Mouse (Mus musculus) MEL (cell line): ENCODE data around the gene Gm11027. TPM values are rescaled to one million over a fixed set of nuclear protein-coding genes. Genes with fewer than 3 reads are reported as not detected.

Source experiments
- DNase-seq: peaks from one replicate; pipeline ENCODE4 v3.0.0; 2011; ENCODE audit warnings: low read depth, low spot score
- H3K27ac ChIP-seq: 2 replicates; pipeline ENCODE4 v1.5.1; 2012; ENCODE audit warnings: low read depth, mild to moderate bottlenecking, control low read depth, low read length, moderate library complexity; ENCODE audit not compliant: control insufficient read depth
- H3K27me3 ChIP-seq, 2 experiments: fragments of 150-350 bp in 1 of 2; sonication (generic) in 1 of 2; 2 replicates each; pipeline ENCODE4 v1.6.1; 2012; ENCODE audit warnings: low read length in 2 of 2, mild to moderate bottlenecking in 2 of 2, improper control_type of control experiment in 1 of 2, moderate library complexity in 1 of 2; ENCODE audit not compliant: insufficient read depth in 2 of 2, control insufficient read depth in 1 of 2
- H3K36me3 ChIP-seq, 2 experiments: 2 replicates each; pipeline ENCODE4 v1.6.1; 2012 to 2014; ENCODE audit warnings: low read length in 2 of 2, improper control_type of control experiment in 1 of 2, inconsistent platforms in 1 of 2, mild to moderate bottlenecking in 1 of 2; ENCODE audit not compliant: insufficient read depth in 2 of 2, control insufficient read depth in 1 of 2
- H3K4me1 ChIP-seq, 2 experiments: fragments of 150-350 bp in 1 of 2; sonication (generic) in 1 of 2; 2 replicates each; pipeline ENCODE4 v1.6.1; 2012; ENCODE audit warnings: low read length in 2 of 2, improper control_type of control experiment in 1 of 2, mild to moderate bottlenecking in 1 of 2; ENCODE audit not compliant: insufficient read depth in 2 of 2, control insufficient read depth in 1 of 2
- H3K4me3 ChIP-seq, 2 experiments: fragments of 150-350 bp in 1 of 2; sonication (generic) in 1 of 2; 2 replicates each; pipeline ENCODE4 v1.5.1; 2012; ENCODE audit warnings: low read depth in 2 of 2, low read length in 2 of 2, mild to moderate bottlenecking in 2 of 2, moderate library complexity in 2 of 2, control low read depth in 1 of 2, improper control_type of control experiment in 1 of 2; ENCODE audit not compliant: control insufficient read depth in 1 of 2, insufficient read depth in 1 of 2
- H3K79me2 ChIP-seq: 2 replicates; pipeline ENCODE4 v1.6.1; 2012; ENCODE audit warnings: mild to moderate bottlenecking, low read length, moderate library complexity; ENCODE audit not compliant: control insufficient read depth, poor library complexity, insufficient read depth
- H3K9ac ChIP-seq: 2 replicates; pipeline ENCODE4 v1.6.1; 2012; ENCODE audit warnings: low read depth, mild to moderate bottlenecking, control low read depth, low read length, moderate library complexity; ENCODE audit not compliant: control insufficient read depth, poor library complexity, severe bottlenecking
- H3K9me3 ChIP-seq: fragments of 150-350 bp; sonication (generic); replicated peaks from 2 replicates; pipeline ENCODE4 v1.6.1; 2012; ENCODE audit warnings: mild to moderate bottlenecking, low read length, improper control_type of control experiment, moderate library complexity; ENCODE audit not compliant: insufficient read depth
- BHLHE40 ChIP-seq: IDR thresholded peaks from 2 replicates; pipeline ENCODE4 v1.6.1; 2012; ENCODE audit warnings: low read depth, mild to moderate bottlenecking, inconsistent platforms, low read length, improper control_type of control experiment, borderline replicate concordance
- CHD1 ChIP-seq: IDR thresholded peaks from 2 replicates; pipeline ENCODE4 v1.6.1; 2012; ENCODE audit warnings: low read depth, mild to moderate bottlenecking, inconsistent platforms, low read length, improper control_type of control experiment
- CTCF ChIP-seq, 3 experiments: IDR thresholded peaks in 2 of 3; conservative IDR thresholded peaks in 1 of 3; 2 replicates each; pipeline ENCODE4 v1.5.1; 2011 to 2012; ENCODE audit warnings: low read length in 3 of 3, low read depth in 2 of 3, mild to moderate bottlenecking in 2 of 3, improper control_type of control experiment in 1 of 3, inconsistent platforms in 1 of 3, mixed read lengths in 1 of 3, moderate library complexity in 1 of 3; ENCODE audit not compliant: control insufficient read depth in 1 of 3, insufficient read depth in 1 of 3, poor library complexity in 1 of 3, severe bottlenecking in 1 of 3
- ELF1 ChIP-seq: IDR thresholded peaks from 2 replicates; pipeline ENCODE4 v1.6.1; 2014; ENCODE audit warnings: low read depth, mild to moderate bottlenecking, inconsistent platforms, low read length, improper control_type of control experiment, moderate library complexity
- EP300 ChIP-seq, 2 experiments: IDR thresholded peaks; 2 replicates each; pipeline ENCODE4 v1.6.1; 2011; ENCODE audit warnings: improper control_type of control experiment in 2 of 2, low read length in 2 of 2, low read depth in 1 of 2, mild to moderate bottlenecking in 1 of 2
- ETS1 ChIP-seq: IDR thresholded peaks from 2 replicates; pipeline ENCODE4 v1.6.1; 2012; ENCODE audit warnings: low read depth, mild to moderate bottlenecking, inconsistent platforms, low read length, improper control_type of control experiment, moderate library complexity
- GABPA ChIP-seq: IDR thresholded peaks from 2 replicates; pipeline ENCODE4 v1.6.1; 2012; ENCODE audit warnings: low read depth, mild to moderate bottlenecking, inconsistent platforms, low read length, improper control_type of control experiment, moderate library complexity
- GATA1 ChIP-seq: IDR thresholded peaks from 2 replicates; pipeline ENCODE4 v1.6.1; 2011; ENCODE audit warnings: low read depth, low read length, improper control_type of control experiment
- HCFC1 ChIP-seq: IDR thresholded peaks from 2 replicates; pipeline ENCODE4 v1.6.1; 2012; ENCODE audit warnings: low read depth, mild to moderate bottlenecking, inconsistent platforms, low read length, improper control_type of control experiment, moderate library complexity
- JUND ChIP-seq: IDR thresholded peaks from 2 replicates; pipeline ENCODE4 v1.6.1; 2011; ENCODE audit warnings: low read depth, mild to moderate bottlenecking, improper control_type of control experiment, low read length
- MAFK ChIP-seq: IDR thresholded peaks from 2 replicates; pipeline ENCODE4 v1.6.1; 2011; ENCODE audit warnings: low read depth, mild to moderate bottlenecking, low read length, improper control_type of control experiment, borderline replicate concordance
- MAX ChIP-seq: IDR thresholded peaks from 2 replicates; pipeline ENCODE4 v1.6.1; 2011; ENCODE audit warnings: low read length, improper control_type of control experiment
- MEF2A ChIP-seq: IDR thresholded peaks from 2 replicates; pipeline ENCODE4 v1.6.1; 2014; ENCODE audit warnings: low read depth, mild to moderate bottlenecking, inconsistent platforms, low read length, improper control_type of control experiment; ENCODE audit not compliant: poor library complexity, insufficient replicate concordance, severe bottlenecking; ENCODE audit errors: extremely low read depth
- MXI1 ChIP-seq: IDR thresholded peaks from 2 replicates; pipeline ENCODE4 v1.6.1; 2011; ENCODE audit warnings: mild to moderate bottlenecking, low read depth, low read length, improper control_type of control experiment
- MYB ChIP-seq: IDR thresholded peaks from 2 replicates; pipeline ENCODE4 v1.6.1; 2011; ENCODE audit warnings: mild to moderate bottlenecking, low read depth, low read length, improper control_type of control experiment
- MYC ChIP-seq: IDR thresholded peaks from 2 replicates; pipeline ENCODE4 v1.6.1; 2011; ENCODE audit warnings: low read depth, mild to moderate bottlenecking, low read length, improper control_type of control experiment, moderate library complexity
- POLR2AphosphoS5 ChIP-seq: IDR thresholded peaks from 2 replicates; pipeline ENCODE4 v1.6.1; 2012; ENCODE audit warnings: low read depth, borderline replicate concordance, mild to moderate bottlenecking, inconsistent platforms, low read length, moderate library complexity, mixed read lengths
- RCOR1 ChIP-seq: IDR thresholded peaks from 2 replicates; pipeline ENCODE4 v1.6.1; 2012; ENCODE audit warnings: low read depth, mild to moderate bottlenecking, inconsistent platforms, low read length, improper control_type of control experiment
- SIN3A ChIP-seq: IDR thresholded peaks from 2 replicates; pipeline ENCODE4 v1.6.1; 2012; ENCODE audit warnings: low read length, improper control_type of control experiment, inconsistent platforms
- SMC3 ChIP-seq: IDR thresholded peaks from 2 replicates; pipeline ENCODE4 v1.6.1; 2011; ENCODE audit warnings: low read depth, low read length, improper control_type of control experiment
- TCF12 ChIP-seq: IDR thresholded peaks from 2 replicates; pipeline ENCODE4 v1.6.1; 2014; ENCODE audit warnings: low read depth, mild to moderate bottlenecking, inconsistent platforms, low read length, improper control_type of control experiment, moderate library complexity
- USF2 ChIP-seq, 2 experiments: IDR thresholded peaks; 2 replicates each; pipeline ENCODE4 v1.6.1; 2011 to 2012; ENCODE audit warnings: improper control_type of control experiment in 2 of 2, low read length in 2 of 2, borderline replicate concordance in 1 of 2, inconsistent platforms in 1 of 2, low read depth in 1 of 2, mild to moderate bottlenecking in 1 of 2; ENCODE audit not compliant: insufficient read depth in 1 of 2
- ZC3H11A ChIP-seq: IDR thresholded peaks from 2 replicates; pipeline ENCODE4 v1.6.1; 2012; ENCODE audit warnings: low read depth, mild to moderate bottlenecking, inconsistent platforms, low read length, improper control_type of control experiment
- ZKSCAN1 ChIP-seq: IDR thresholded peaks from 2 replicates; pipeline ENCODE4 v1.6.1; 2012; ENCODE audit warnings: low read depth, mild to moderate bottlenecking, inconsistent platforms, low read length, improper control_type of control experiment, moderate library complexity
- ZMIZ1 ChIP-seq: IDR thresholded peaks from 2 replicates; pipeline ENCODE4 v1.6.1; 2012; ENCODE audit warnings: low read depth, mild to moderate bottlenecking, inconsistent platforms, low read length, improper control_type of control experiment, moderate library complexity
- ZNF384 ChIP-seq: IDR thresholded peaks from 2 replicates; pipeline ENCODE4 v1.6.1; 2012; ENCODE audit warnings: low read depth, mild to moderate bottlenecking, inconsistent platforms, low read length, improper control_type of control experiment
- polyA plus RNA-seq, 2 experiments: library from polyadenylated mRNA; stranded (reverse) in 1 of 2; unstranded in 1 of 2; fragments of >175 nt in 1 of 2; fragments of >200 nt in 1 of 2; gene quantifications; 2 replicates each; pipeline versions ENCODE4 v1.2.1 to v1.2.4; 2012; ENCODE audit warnings: low replicate concordance in 2 of 2, low read depth in 1 of 2; ENCODE audit not compliant: insufficient read length in 2 of 2, insufficient read depth in 1 of 2, missing spikeins in 1 of 2
- total RNA-seq: library from RNA; depleted of rRNA; stranded (reverse); fragments of 300-350 nt; gene quantifications from 2 replicates; pipeline ENCODE4 v1.2.3, GENCODE M21; 2012

Gm11027 gene
- total and polyA plus RNA-seq, 3 experiments = not detected

DNA sequence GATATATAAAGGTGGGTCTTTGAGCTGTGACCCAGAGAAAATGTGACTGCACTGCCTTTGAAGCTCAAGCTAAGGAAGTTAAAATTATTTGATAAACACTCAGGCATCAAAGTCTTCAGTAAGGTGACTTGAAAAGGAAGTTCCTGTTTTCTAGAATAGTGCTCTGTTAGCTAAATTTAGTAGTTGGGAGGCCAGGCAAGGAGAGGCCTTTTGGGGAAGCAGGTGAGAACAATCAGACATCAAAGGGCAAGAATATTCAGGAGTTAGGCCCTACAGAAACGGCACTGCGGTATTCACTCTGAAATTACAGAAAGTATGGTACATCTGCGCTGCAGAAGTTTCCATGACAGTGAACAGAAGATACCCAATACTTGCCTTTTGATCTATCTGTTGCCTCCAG, 40.3 kb downstream of the Gm11027 start:
- H3K9me3 ChIP-seq = no peaks in the 10 kb centered on the region
- peaks cover 19 to 38% of the 10 kb centered on the region in 2 experiments for H3K36me3 ChIP-seq
- TF ChIP-seq MYB (no peak), CHD1 (0 out of 2 replicates have a peak, but pooled peaks have one; percentile 15), ZMIZ1 (no peak), MXI1 (peak; percentile 72; the same call in 1 of the 2 replicates), CTCF (IDR thresholded peaks at IDR 0.05 in 2 of 3, conservative IDR thresholded peaks at IDR 0.05 in 1 of 3; ENCODE audit: control insufficient read depth in 1 of 3, insufficient read depth in 1 of 3, low read depth in 2 of 3, low read length in 3 of 3, poor library complexity in 1 of 3, severe bottlenecking in 1 of 3) (no peak), RCOR1 (0 out of 2 replicates have a peak, but pooled peaks have one; percentile 27), BHLHE40 (no peak; the same call in 1 of the 2 replicates), ETS1 (peak; percentile 89), EP300 (IDR thresholded peaks at IDR 0.05; ENCODE audit: low read depth in 1 of 2, low read length in 2 of 2) (peak; percentile 63 to 71; a peak in 2 of 4 replicates), ZKSCAN1 (no peak), MAX (0 out of 2 replicates have a peak, but pooled peaks have one; percentile 52), ELF1 (peak; percentile 66), ZNF384 (no peak), TCF12 (0 out of 2 replicates have a peak, but pooled peaks have one; percentile 22), HCFC1 (no peak), MAFK (peak; percentile 72), POLR2AphosphoS5 (no peak), MEF2A (peak; percentile 99), SMC3 (peak; percentile 19; the same call in 1 of the 2 replicates), GATA1 (0 out of 2 replicates have a peak, but pooled peaks have one; percentile 13), JUND (peak; percentile 48; the same call in 1 of the 2 replicates), USF2 (IDR thresholded peaks at IDR 0.05; ENCODE audit: borderline replicate concordance in 1 of 2, insufficient read depth in 1 of 2, low read depth in 1 of 2, low read length in 2 of 2) (no peak), SIN3A (peak; percentile 52), ZC3H11A (no peak), GABPA (no peak), MYC (peak; percentile 85)

More for the DNA sequence above, 40.3 kb downstream of the Gm11027 start:
- Histone ChIP-seq H3K9ac (no peak overlapping the region), H3K27ac (peak overlapping the region; percentile 49), H3K4me1 (peaks cover 15 to 21% of the 10 kb centered on the region in 2 experiments), H3K79me2 (peaks cover 36% of the 10 kb centered on the region), H3K4me3 (no peak overlapping the region), H3K27me3 (no peaks in the 10 kb centered on the region)
- DNase-seq = peak; percentile 89
